Mouse (Mus musculus) lung, adult 2 months (tissue): ENCODE results near the gene Stx12. TPM values are rescaled to one million over a fixed set of nuclear protein-coding genes. Genes with fewer than 3 reads are reported as not detected.
"Not testable (repeated sequence)": the region's sequence is repeated elsewhere in the genome, so short reads cannot be mapped to it uniquely, and the experiment has no call there.

Source experiments
- DNase-seq: peaks from one replicate; pipeline ENCODE4 v3.0.0; 2022
- H3K4me1 ChIP-seq: fragments of 200-500 bp; 2 replicates; pipeline ENCODE4 v1.6.1; 2011; ENCODE audit warnings: low read length; ENCODE audit not compliant: control insufficient read depth, insufficient read depth
- H3K4me3 ChIP-seq: fragments of 200-500 bp; replicated peaks from 2 replicates; pipeline ENCODE3; 2011; ENCODE audit warnings: low read depth, mild to moderate bottlenecking, control low read depth, low read length; ENCODE audit errors: extremely low read depth
- CTCF ChIP-seq: fragments of 200-500 bp; IDR thresholded peaks from 2 replicates; pipeline ENCODE4 v1.5.1; 2011; ENCODE audit warnings: mild to moderate bottlenecking, low read length, control low read depth; ENCODE audit not compliant: insufficient read depth
- POLR2A ChIP-seq: fragments of 200-500 bp; IDR thresholded peaks from 2 replicates; pipeline ENCODE4 v1.6.1; 2011; ENCODE audit warnings: low read depth, mild to moderate bottlenecking, control low read depth, low read length, borderline replicate concordance; ENCODE audit errors: extremely low read depth
- WGBS: fragments of 180-500 bp; shearing (Covaris S2); methylation state at CpG from one replicate; pipeline ENCODE4 v1.1.7; 2018; 5-methylcytosine and 5-hydroxymethylcytosine counted together
- polyA plus RNA-seq: library from polyadenylated mRNA; depleted of rRNA; stranded (reverse); fragments of >200 nt; gene quantifications from 2 replicates; pipeline ENCODE4 v1.2.3, GENCODE M21; 2012; rRNA removed

Gene Stx12
- 22.0 and 28.3 TPM in 2 replicates for polyA plus RNA-seq

DNA sequence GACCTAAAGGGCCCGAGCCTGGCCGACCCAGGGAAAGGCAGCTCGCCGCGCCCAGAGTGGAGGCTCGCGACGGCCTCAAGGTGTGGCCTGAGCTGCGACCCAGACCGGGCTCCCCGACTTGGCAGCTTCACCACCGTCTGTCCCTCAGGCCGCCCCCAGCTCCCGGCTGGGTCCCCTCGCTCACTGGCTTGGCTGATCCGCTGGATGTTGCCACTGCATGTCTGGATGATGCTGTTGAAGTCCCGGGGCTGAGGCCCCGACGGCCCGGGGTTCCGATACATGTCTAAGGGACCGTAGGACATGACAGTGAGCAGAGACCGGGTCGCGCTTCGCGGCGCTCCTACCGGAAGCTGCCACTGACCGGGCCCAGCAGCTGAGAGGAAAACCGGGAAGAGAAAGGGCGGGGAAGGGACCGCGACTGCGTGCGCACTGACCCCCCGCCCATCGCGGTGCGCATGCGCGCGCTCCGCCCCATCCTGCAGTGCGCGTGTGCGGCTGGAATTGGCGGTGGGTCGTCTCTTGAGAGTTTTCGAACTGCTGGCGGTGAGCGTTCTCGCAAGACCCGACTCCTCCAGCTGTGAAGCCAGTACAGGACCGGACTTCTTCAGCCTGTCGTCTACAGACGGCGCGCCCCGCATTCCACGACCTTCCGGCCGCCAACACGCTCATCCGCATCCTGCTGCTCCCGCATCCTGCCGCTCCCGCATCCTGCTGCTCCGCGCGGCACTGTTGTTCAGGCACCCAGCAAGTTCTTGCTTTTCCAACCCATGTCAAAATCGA, at the start of gene Stx12:
Stx12 (minus strand) TSS at position 446 of the 780 bp plus-strand sequence.
- DNase-seq = peak; percentile 82
- TF ChIP-seq POLR2A (peak; percentile 93), CTCF (no peak)
- H3K4me3 ChIP-seq = peak within 1 kb of the TSS; percentile 72
- WGBS = under 1% methylated on average over 72 of the region's 72 CpGs
- H3K4me1 ChIP-seq = peaks cover 2% of the 10 kb centered on the region; the same call in 1 of the 2 replicates

DNA sequence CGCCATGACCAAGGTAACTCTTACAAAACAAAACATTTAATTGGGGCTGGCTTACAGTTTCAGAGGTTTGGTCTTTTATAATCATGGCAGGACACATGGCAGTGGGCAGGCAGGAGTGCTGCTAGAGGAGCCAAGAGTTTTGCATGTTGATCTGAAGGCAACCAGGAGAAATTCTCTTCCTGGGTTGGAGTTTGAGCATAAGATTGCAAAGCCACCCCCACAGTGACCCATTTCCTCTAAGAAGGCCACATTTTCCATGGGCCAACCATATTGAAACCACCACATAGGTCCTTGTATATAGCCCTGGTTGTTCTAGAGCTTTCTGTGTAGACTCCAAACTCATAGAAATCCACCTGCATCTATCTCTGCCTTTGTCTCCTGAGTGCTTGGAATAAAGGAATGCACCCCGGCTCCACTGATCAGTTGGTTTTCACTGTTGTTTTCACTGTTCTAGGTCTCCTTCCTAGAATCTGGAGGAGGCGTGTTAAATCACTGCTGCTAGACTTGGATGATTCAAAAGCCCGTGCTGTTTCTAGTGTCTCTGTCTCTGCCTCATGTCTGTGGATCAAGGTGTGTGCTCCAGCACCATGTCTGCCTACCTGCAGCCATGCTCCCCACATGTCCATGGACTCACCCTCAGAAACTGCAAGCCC, 48.6 kb upstream of the Stx12 start:
- WGBS = 84% methylated on average over 4 of the region's 4 CpGs
- Histone ChIP-seq H3K4me1 (no peaks in the 10 kb centered on the region), H3K4me3 (no peak overlapping the region)
- no peak for DNase-seq
- TF ChIP-seq CTCF = no peak
- no peak for TF ChIP-seq POLR2A

DNA sequence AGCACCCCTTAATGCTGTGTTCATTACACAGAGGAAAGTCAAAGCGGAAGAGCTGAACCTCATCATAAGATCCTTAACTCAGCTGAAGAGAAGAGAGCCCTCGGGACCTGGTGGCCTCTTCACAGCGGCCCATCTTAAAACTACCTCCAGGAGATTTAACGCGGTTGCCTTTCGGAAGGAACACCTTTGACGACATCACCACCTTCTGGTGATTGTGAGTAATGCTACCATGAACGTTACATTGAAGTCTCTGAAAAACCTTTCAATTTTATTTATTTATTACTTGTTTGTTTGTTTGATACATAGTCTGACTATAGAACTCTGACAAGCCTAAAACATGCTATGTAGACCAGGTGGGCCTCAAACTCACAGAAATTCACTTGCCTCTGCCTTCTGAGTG, 46.5 kb upstream of the Stx12 start:
- Histone ChIP-seq H3K4me3 (no peak overlapping the region), H3K4me1 (no peaks in the 10 kb centered on the region)
- 12% methylated on average over 8 of the region's 8 CpGs for WGBS
- TF ChIP-seq POLR2A = no peak
- TF ChIP-seq CTCF = peak; percentile 48
- peak; percentile 44 for DNase-seq

DNA sequence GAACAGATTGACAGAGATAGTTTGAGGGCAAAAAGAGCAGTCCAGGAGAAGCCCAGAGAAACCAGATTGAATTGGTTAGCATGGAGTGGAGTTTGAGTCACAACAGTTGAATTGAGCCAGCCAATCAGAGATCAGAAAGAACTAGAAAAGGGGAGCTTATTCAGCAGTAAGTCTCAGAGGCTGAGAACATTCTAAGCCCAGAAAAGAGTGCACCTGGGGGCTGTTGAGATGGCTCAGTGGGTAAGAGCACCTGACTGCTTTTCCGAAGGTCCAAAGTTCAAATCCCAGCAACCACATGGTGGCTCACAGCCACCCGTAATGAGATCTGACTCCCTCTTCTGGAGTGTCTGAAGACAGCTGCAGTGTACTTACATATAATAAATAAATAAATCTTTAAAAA, 42.2 kb upstream of the Stx12 start:
- H3K4me3 ChIP-seq, DNase-seq, H3K4me1 ChIP-seq: not testable (repeated sequence)
- WGBS = 58% methylated on average over 2 of the region's 2 CpGs

DNA sequence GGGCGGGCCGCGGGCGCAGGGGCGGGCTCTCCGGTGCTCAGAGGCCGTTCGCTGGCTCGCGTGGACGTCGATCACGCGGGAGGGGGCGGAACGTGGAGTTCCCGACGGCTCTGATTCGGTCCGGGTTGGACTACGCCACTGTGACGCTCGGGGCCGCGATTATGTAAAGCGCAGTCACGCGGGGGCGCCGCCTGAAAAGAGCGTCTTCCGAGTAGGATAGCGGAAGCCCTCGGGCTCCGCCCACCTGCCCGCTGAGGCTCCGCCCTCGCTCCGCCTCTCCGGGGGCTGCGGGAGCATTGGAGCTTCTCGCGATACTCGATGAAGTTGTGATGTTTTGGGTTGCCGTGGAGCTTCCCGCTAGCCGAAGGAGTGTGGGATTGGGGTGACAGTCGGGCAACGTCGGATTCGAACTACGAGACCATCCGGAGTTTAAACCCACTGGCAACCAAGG, 38.3 kb upstream of the Stx12 start, which contains the start of gene Fam76a:
Fam76a (minus strand) TSS at position 1 of the 451 bp plus-strand sequence.
- Histone ChIP-seq H3K4me3 (peak within 1 kb of the TSS; percentile 78), H3K4me1 (peaks cover 4% of the 10 kb centered on the region; the same call in 1 of the 2 replicates)
- WGBS = under 1% methylated on average over 53 of the region's 53 CpGs
- peak; percentile 100 for DNase-seq
- TF ChIP-seq CTCF = no peak
- TF ChIP-seq POLR2A = peak; percentile 96; the same call in 1 of the 2 replicates

DNA sequence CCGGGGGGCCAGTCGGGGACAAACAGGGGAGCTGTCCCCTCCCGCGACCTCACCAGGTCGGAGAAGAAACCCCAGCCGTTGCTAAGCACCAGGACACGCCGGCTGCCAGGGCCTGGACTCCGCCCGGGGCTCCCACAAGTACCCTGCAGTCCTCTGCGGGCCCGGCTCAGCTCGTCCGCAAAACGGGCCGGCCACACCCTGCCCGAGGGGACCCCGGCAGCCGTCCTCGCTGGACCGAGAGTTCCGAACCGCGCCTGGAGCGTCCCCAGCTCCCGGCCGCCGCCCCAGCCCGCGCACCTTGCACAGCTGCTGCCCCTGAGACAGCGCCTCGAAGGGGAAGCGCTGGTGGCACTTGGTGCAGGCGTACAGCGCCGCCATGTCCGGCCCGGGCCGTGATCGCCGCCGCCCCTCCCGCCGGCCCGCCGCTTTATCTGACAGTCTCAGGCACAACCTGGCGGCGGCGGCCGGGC, 37.8 kb upstream of the Stx12 start:
- TF ChIP-seq POLR2A = peak; percentile 57
- no peak for TF ChIP-seq CTCF
- no peak for DNase-seq
- WGBS = under 1% methylated on average over 50 of the region's 50 CpGs
- peak overlapping the region; percentile 78 for H3K4me3 ChIP-seq
- peaks cover 4% of the 10 kb centered on the region; the same call in 1 of the 2 replicates for H3K4me1 ChIP-seq

DNA sequence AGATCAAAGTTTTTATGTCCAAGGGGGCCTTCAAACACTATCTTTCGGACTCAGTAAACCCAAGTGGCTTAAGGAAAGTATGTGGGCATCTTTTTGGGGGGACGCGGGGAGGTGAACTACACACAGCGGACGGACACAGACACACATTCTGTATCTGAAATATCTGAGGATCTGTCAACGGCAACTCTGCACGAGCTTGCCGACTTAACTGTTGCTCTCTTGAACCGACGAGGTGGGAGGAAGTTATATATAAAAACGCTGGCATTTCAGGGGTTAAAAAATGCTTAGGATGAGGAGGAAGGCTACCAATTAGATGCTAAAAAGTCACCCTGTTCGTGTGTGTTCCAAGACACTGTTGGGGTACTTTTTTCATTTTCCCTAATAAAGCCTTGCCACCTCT, 37.2 kb upstream of the Stx12 start:
- TF ChIP-seq POLR2A (no peak), CTCF (no peak)
- 36% methylated on average over 12 of the region's 12 CpGs for WGBS

DNA sequence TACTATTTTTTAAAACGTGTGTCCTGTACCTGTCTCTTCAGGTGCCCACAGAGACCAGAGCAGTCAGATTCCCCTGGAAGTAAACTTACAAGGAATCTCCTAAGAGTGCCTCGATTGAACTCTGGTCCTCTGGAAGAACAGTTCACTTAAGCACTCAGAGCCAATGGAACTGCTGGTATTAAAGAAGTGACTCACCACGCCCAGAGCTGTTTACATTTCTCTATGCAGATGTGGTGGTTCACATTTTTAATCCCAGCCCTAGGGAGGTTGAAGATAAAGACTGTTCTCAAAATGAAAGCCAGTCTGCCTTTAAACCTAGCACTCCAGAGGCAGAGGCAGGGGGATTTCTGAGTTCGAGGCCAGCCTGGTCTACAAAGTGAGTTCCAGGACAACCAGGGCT, 35.9 kb upstream of the Stx12 start:
- 78% methylated on average over 4 of the region's 4 CpGs for WGBS
- H3K4me3 ChIP-seq = no peak overlapping the region
- no peak for DNase-seq
- no peak for TF ChIP-seq CTCF
- TF ChIP-seq POLR2A = no peak
- peaks cover 4% of the 10 kb centered on the region; the same call in 1 of the 2 replicates for H3K4me1 ChIP-seq

More for the DNA sequence above, 37.2 kb upstream of the Stx12 start:
- Histone ChIP-seq H3K4me3 (peak overlapping the region; percentile 78), H3K4me1 (peaks cover 4% of the 10 kb centered on the region; the same call in 1 of the 2 replicates)
- DNase-seq = no peak

DNA sequence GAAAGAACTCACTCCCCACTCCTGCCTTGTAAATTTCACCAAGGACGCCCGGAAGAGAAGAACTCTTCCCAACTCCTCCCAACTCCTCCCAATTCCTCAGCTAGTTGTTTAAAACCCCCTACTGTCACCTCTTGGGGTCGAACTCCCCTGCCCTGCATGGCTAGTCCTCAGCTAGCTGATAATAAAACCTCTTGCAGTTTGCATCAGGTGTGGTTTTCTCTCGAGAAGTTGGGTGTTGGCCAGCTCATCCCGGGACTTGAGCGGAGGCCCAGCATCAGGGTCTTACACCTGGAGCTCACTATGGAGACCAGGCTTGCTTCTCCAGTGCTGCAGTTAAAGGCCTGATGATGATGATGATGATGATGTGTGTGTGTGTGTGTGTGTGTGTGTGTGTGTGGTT, 34.2 kb upstream of the Stx12 start:
- not testable (repeated sequence) for H3K4me1 ChIP-seq, DNase-seq, H3K4me3 ChIP-seq
- 79% methylated on average over 6 of the region's 6 CpGs for WGBS
